Mouse (Mus musculus) lung, postnatal 36 days (tissue): ENCODE results near the gene Cntn2.

ENCODE experiments used
- DNase-seq: peaks from one replicate; pipeline ENCODE4 v3.0.0; 2022; ENCODE audit warnings: mixed read lengths

Cntn2 gene

DNA sequence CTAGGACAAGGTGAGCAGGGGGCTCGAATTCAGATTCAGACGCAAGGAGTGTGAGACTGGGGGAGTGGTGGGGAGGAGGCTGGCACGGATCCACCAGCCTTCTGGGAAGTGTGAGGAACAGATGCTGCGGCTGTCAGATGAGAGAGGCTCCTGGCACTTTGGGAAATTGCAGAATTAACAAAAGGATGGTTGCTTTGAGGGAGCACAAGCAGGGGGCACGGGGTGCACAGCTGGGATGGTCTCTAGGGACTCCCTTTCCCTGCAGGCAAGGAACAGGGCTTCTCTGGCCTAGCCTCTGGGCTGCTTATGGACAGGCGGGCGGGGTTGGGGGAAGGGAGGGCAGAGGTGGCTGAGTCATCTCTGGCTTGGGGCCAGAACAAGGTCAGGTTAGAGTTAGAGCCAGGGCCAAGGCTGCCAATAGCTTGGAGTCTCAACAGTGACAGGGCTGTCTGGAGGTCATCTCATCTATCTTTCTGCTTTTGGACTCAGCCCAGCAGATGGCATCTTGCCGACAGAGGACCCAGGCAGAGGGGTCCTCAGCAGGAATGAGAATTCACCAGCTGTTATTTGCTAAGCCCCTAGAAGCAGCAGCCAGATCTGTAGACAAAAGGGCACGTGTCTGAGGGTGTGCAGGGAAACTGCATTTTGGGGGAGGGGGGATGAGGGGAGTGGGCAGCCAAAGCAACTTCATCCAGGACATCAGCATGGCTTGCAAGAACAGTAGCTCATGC is 15.0 kb upstream of the Cntn2 start:
- peak; percentile 47 for DNase-seq

DNA sequence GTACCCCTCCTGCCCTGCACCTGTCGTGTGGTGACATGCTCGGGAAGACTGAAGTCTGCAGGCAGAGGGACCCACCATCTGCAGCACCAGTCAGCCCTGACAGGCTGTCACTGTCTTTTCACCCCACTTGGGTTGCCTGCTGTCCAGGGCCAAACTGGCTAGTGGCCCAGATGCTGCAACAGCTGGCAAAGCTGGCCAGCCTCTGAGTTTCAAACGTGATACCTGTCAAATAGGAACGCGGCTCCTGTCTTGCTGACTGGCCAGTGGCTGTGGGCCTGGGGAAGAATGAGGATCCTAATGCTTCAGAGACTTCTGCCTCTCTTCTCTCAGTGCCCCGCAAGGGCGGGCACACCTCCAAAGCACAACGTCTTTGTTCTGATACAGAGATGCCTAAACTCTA is 733 bp upstream of the Cntn2 start:
- no peak for DNase-seq

DNA sequence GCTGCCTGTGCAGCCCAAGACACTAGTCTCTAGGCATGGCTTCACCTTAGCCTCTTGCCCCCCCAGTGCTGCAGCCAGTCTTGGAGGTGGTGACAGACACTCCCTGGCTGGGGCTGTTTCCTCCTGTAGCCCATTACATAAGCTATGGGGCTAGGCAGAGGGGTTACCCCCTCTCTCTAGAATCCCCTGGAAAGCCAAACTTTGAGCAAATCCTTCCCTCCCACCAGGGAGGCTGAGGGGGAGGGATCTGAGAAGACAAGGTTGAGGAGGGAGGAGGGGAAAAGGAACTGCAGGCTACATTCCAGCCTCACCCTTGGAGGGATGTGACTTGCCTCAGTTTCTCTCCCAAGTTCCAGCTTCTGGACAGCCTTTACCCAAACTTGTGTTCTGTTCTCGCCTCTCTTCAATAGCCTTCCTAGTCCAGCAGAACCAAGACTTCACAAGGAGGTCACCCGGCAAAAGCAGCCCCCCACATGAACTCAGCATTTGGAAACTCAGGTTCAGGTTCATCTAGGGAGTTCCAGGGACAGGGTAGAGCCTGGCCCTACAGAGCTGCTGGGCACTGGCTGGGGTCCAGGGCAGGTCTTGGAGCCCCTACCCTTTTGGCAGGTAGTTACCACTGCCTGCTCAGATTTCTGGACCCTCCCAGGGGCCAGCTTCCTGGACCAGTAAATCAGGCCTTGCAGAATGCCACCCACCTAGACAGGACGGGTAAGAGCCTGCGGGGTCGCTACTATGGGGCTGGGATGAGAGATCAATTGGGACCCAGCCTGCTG is 1.0 kb downstream of the Cntn2 start:
- no peak for DNase-seq

DNA sequence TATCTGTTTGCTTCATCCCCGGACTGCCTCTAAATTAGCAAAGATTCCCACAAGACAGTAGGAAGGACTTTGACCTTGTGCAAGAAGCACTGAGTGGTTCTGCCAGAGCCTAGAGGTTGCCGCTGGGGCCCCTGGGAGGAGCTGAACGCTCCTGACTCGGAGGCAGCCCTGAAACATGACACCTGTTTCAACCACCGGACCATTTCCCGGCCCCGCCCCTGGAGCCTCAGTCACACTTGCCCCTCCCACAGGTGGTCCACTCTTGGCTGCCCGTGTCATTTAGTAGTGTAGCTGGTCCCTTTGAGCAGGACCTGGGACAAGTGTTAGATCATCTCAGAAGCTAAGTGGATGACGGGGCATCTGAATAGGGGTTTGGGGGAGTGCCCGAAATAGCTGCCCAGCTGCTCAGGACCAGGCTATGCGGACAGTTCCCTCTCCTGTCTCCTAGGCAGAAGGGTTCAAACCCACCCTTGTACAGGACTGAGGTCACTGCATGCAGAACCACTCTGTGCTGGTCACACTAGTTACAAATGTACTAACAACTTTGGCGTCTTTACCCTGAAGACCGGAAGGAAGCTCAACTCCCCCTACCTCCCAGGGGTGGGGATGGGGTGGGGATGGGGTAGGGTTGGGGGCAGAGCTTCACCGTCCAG is 1.8 kb downstream of the Cntn2 start:
- peak; percentile 39 for DNase-seq

DNA sequence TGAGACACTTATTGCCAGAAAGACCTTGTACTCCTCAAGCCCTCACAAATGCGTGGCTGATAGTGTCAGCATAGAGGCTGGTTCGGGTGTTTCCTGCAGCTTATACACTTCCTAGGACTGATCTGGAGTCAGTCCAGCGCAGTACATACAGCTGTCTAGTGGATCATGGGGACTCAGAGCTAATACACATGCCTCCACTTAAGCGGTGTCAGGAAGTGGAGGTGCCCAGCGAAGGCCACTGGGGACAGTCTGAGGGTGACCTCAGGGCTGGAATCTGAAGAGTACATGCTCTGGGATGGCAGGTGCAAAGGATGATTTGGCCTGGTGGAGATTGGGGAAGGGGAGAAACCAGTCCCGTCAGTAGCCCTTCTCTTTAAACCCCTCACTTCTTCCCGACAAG is 2.4 kb downstream of the Cntn2 start:
- no peak for DNase-seq

DNA sequence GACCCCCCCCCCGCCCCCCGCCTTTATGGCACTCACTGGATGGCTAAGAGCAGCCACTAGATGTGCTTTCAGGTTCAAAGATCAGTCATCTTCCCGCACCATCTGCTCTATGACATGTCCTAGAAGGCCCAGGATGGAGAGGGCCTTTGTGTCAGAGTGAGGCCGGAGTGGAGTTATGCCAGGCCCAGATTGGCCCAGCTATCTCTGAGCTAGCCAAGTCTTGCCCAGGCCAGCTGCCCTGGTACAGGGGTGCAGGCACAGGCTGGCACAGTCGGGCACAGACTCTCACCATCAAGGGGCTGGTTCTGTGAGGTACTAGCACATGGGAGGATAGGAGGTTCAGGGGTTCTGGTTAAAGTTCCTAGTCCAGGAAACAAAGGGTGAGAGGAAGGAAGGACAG is 5.3 kb downstream of the Cntn2 start:
- no peak for DNase-seq

DNA sequence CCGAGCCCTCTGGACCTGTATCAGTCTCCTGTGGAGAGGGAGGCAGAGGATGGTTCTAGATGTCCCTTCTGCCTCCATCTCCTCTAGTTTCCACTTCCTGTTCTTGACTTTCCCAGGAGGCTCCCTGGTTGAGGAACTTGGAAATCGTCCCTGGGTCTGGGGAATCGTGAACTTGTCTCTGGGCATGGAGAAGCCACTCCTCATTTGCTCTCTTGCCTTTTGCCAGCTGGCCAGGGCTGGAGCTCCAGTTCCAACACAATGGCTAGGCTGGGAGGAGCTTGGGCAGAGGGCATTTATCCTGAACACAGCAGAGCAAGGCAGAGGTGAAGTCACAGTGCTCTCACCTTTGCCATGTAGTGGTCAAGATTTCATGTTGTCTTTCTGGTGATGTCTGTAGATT is 6.6 kb downstream of the Cntn2 start:
- DNase-seq = no peak

DNA sequence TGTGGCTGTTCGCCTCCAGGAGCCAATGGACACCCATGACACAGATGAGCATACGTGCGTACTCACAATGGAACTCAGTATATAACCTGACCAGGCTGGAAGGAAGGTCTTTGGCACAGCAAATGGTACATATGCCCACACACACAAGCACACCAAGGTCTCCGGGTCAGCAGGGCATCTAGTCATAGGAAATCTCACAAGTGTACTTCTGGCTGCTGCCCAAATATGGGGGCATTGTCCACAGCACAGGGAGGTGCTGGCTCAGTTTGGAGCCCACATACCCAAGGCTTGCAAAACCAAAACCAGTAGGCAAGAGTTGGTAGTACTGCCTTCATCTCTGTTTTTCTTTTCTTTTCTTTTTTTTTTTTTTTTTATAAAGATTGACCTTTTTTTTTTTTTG is 7.5 kb downstream of the Cntn2 start:
- no peak for DNase-seq

DNA sequence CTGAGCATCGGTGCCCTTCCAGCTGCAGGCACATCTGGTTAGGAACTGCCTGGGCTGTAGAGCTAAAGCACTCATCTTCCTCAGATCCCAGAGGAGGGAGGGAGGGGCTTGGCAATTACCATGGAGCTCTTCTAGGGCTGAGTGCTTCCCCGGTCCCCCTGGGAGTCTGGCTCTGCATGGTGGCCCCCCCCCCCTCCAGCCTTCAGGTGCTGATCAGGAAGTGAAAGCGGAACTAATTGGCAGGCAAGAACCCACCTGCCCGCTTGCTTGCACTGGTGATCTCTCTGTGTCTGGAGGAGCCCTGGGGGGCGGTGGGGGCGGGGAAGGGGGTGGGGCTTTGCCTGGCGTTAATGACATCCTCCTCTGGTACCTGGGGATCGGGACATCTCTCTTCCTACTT is 9.2 kb downstream of the Cntn2 start:
- DNase-seq = no peak

DNA sequence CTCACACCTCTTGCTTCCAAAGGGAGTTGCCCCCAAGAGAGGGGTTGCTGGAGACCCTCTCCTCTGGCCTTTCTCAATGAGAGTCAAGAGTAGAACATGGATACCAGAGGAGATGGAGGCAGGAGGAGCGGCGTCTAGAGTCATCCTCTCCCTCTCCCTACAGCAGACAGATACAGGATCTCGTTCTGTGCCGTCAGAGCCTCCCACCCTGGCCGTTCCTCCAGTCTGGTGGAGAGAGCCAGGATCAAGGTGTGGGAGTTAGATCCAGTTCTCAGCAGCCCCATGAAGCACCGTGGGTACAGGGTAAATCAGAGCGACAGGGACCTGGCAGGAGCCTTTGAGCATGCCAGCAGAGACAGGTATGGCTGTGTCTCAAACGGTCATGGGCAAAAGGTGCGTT is 10.5 kb downstream of the Cntn2 start:
- no peak for DNase-seq

DNA sequence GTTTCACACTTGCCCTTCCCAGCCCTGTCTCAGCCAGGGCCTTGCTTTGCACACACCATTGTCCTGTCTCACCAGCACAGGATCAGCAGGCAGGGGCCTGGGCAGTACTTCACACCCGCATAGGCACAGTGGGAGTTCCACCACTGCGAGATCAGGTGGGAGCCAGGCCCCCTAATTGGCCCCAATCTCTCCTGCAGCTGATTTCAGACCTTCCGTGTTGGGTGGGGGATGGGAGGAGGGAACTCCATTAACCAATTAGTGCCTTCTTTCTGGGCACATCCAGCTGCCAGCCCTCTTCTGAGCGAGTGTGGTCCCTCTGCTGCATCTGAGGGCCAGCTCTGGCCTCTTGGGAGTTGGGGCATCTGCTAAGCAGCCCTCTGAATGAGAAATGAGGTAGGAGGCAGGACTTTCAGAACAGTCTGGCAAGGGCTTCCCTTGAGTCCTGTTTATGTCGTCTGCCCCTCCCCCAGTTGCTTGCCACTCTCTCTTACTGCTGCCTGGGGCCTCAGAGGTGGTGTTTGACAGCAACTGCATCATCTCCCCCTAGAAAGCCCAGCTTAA is 12.3 kb downstream of the Cntn2 start:
- DNase-seq = no peak

DNA sequence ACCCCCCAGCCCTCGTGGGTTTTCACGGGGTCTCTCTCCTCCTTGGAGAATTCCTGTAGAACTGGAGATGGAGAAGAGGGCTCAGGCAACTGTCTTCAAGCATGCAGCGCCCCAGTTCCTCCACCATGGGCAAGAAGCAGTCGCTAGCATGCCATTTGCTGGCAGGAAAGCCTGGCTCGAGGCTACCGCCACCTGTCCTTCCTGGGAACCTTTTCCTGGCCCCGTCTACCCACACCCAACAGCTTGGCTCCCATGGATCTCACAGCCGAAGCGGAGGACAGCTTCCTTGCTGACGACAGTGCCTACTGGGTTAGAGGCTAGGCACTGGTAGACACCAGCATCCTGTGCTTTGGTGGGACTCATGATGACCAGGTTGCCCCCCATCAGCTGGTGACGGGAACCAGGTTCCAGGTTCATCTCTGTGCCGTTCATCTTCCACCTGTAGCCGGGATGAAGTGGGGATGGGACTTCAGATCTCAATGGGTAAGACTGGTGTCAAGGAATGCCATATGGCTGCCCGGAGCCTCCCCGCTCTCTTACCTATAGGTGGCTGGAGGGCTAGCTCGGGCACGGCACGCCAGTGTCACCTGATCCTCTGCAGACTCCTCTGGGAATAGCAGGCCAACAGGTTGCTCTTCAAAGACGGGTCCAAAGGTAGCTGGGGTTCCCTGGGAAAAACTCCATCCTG is 14.3 kb downstream of the Cntn2 start:
- no peak for DNase-seq

DNA sequence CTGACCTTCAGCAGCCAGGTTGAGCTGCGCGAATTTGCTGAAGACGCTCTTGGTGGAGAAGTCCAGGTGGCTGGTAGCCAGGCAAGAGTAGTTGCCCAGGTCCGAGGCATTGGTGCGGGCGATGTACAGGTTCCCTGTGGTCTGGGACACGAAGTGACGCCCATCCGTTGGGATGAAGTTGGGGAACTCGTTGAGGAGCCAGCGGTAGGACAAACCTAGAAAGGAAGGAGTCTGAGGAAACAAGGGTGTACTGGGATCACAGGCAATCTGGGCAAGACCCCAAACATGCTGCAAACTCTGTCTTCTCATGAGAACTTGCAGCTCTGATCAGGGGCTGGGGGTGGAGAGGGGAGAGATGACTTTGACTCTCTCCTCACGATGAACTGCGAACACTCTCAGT is 15.0 kb downstream of the Cntn2 start:
- DNase-seq = no peak

DNA sequence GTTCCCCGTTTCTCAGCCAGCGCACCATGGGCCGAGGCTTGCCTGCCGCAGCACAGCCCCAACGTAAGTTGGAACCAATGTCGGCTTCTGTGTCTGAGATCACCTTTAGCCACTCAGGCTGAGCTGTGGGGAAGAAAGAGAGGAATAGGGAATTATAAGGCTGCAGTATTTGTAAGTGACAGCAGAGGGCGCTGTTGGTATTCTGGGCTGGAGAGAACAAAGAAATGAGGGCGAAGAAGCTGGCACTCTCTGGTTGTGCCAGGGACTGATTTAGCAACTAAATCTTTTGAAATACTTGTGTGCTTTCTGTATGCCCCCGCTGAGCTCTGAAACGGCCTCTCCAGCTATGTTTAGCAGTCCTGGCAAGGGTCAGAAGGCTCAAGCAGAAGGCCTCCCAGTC is 17.2 kb downstream of the Cntn2 start:
- peak; percentile 77 for DNase-seq

DNA sequence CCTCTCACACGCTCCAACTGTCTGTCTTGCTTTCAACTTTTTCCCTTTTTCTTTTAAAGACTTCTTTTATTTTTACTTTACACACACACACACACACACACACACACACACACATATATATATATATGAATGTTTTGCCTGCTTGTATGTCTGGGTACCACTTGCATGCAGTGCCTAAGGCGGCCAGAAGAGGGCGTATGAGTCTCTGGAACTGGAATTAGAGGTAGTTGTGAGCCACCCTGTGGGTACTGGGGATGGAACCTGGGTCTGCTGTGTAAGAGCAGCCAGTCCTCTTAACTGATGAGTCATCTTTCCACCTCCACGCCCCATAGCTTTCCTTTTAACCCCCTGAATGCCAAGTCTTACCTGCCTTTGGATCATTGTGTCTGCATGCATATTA is 19.1 kb downstream of the Cntn2 start:
- DNase-seq = peak; percentile 58

DNA sequence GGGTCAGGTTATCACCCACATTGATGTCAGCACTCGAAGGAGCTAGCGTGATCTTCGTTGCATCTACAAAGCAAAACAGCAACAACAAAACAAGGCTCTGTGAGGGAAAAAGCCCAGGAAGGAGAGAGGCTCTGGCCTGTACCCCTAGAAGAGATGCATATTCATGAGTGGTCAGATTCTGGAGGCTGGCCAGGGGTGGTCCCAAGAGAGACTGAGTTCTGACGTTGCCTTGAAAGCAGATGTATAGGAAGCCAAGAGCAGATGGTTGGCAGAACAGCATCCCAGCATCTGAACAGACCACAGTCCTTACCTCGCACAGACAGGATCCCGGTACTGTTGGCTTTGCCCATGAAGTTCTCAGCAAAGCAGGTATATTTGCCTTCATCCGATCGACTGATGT is 20.0 kb downstream of the Cntn2 start:
- DNase-seq = no peak

DNA sequence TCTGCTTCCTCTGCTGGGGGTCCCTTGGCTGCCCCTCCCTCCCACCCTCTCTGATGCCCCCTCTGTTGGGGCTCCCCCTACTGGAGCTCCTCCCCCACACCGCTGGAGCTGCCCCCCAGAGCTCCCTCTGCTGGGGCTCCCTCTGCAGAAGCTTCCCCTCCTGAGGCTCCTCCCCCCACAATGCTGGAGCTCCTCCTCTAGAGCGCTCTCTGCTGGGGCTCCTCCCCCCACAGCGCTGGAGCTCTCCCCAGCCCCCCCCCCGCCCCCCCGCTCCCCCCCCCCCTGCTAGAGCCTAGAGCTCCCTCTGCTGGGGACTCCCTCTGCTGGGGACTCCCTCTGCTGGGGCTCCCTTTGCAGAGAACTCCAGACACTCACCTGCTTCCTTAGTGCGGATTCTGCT is 22.3 kb downstream of the Cntn2 start:
- DNase-seq = peak; percentile 75

DNA sequence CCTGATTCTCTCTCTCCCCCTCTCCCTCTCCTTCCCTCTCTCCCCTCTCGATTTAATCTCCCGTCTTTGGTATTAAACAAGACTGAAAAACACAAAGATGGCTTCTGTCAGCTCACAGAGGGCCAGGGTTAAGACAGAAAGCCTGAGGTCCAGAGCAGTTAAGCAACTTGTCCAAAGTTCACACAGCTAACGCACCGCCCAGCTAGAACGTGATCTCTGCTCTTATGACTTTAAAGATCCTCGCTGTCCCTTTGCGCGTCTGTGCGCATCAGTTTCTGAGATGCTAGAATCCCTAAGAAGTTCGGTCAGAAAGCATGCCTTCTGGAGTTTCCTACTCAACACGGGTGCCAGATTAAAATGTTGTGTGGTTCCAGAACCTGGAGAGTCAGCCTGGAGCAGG is 23.3 kb downstream of the Cntn2 start:
- no peak for DNase-seq

DNA sequence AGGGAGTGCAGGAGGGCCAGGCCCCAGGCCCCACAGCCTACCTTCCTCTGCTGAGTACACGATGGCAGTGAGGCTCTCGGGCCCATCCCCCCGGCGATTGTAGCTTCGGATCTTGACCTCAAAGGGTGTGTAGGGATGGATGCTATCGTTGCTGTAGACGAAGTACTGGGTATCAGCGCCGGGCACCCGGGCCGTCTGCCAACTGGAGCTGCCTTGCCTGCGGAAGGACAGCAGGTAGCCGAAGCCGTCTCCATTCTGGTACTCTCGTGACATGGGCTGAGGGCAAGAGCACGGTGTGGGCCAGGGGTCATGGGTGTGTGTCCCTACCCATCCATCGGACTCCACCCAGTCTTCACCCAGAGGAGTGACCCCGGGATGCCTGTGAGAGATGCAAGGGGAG is 24.4 kb downstream of the Cntn2 start:
- DNase-seq = no peak

DNA sequence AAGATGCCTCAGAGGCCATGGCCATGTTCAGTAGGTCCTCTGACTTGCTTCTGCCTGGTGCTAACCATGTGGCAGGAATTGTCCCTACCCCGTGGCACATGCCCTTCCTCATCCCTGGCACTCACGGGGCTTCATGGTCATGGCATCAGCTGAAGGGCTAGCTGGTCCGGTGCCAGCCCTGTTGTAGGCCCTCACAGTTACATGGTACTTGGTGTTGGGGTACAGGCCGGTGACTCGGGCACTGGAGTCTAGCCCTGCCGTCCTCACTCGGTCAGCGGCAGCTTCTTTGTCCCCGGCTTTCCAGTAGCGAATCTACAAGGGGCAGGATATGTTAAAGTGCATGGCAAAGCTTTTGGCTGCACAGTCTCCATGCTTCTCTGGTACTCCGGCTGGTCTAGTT is 26.3 kb downstream of the Cntn2 start:
- DNase-seq = no peak

DNA sequence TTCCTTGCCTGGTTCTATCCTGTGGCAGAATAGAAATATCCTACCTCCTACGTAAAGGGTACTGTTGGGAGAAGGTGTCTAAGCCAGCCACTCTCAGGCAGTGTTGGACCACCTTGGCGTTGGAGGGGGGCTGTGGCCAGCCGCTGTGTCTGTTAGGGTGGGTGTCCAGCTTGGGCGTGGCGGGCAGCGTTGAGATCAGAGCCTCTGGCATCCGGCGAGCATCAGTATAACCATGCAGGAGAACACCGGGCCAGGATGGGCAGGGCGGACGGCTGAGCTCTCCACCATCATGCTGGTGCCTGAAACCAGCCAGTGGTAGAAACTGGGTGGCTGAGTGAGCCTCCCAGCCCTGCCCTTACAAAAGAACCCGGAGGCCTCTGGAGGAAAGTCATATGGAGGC is 27.7 kb downstream of the Cntn2 start:
- no peak for DNase-seq

DNA sequence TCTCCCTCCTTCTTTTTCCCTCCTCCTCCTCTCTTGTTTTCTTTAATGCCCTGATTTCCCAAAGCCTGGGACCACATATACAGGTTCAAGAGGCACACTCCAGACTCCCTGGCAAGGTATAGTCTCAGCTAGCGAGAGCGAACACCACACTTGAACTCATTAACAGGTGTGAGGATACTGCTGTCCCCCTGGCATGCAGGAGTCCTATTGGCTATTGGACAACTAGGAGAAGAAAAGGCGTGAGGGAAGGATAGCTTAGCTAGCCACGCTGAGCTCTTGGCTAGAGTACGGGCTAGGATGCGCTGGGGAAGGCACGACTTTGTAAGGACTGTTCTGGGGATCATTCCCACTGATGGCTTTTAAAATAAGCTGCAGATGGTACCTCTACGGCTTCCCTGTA is 30.9 kb downstream of the Cntn2 start:
- DNase-seq = no peak

DNA sequence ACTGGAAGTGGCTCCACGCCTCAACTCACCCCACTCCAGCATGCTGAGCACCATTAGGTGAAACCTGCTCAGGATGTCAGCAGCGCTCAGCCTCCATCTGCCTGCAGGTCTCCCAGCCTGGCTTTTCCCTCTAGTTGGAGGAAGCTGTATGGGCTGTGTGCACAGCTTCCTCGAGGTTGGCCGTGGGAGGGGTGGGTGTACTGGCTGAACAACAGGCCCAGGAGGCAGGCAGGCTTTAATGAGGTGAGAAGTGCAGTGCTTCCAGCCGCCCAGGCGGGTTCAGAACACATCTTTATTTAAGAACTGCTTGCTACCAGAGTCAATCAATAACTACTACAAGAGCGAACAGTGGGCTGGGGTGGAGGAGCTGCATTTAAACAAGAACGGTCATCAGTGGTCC is 31.5 kb downstream of the Cntn2 start:
- DNase-seq = no peak
